Mouse (Mus musculus): ENCODE measurements around the gene Scrg1. TPM values are rescaled to one million over a fixed set of nuclear protein-coding genes. Genes with fewer than 3 reads are reported as not detected.

The Scrg1 gene
- 1.8 and 2.8 TPM in 2 replicates for polyA plus RNA-seq (2012; rRNA removed)

GRCm38 (mm10) chr8:57455765-57456164, at the start of gene Scrg1:
Scrg1 (plus strand) TSS chr8:57455923.

GRCm38 (mm10) chr8:57487441-57488155, 31.9 kb downstream of the Scrg1 start, which contains the start of gene Sap30:
Sap30 (minus strand) TSS chr8:57487860.

GRCm38 (mm10) chr8:57511316-57512118, 55.8 kb downstream of the Scrg1 start, which contains the start of gene Hmgb2:
Hmgb2 (plus strand) TSS chr8:57511907.

Other genes with a start within 250 kb of the Scrg1 start
- 2.3 and 2.8 TPM in 2 replicates for gene Hand2, start 134.9 kb upstream of the Scrg1 start, polyA plus RNA-seq (2012; rRNA removed)
- gene Sap30, start 31.9 kb downstream of the Scrg1 start, polyA plus RNA-seq (2012; rRNA removed), result 10.7 and 11.1 TPM in 2 replicates
- 124 and 132 TPM in 2 replicates for gene Hmgb2, start 56.0 kb downstream of the Scrg1 start, polyA plus RNA-seq (2012; rRNA removed)
- 2.2 and 2.9 TPM in 2 replicates for gene Galnt7, start 197.1 kb downstream of the Scrg1 start, polyA plus RNA-seq (2012; rRNA removed)

Measured in liver, embryonic 18 days (tissue).